Mouse (Mus musculus) embryonic facial prominence, embryonic 11.5 days (tissue): ENCODE results near the gene Pdpk1. TPM values are rescaled to one million over a fixed set of nuclear protein-coding genes. Genes with fewer than 3 reads are reported as not detected.
A peak's percentile ranks its signal among the peaks of the same experiment; 100 is the strongest.
"Not testable (repeated sequence)": the region's sequence is repeated elsewhere in the genome, so short reads cannot be mapped to it uniquely, and the experiment has no call there.

Experiments used
- ATAC-seq: fragments of 200-750 bp; cut with Nextera tagmentation; replicated peaks from 2 replicates; pipeline ENCODE4 v1.8.0; 2017; ENCODE audit warnings: low read depth; ENCODE audit not compliant: insufficient number of reproducible peaks, low FRiP score, low TSS enrichment
- DNase-seq: peaks from one replicate; pipeline ENCODE4 v3.0.0-alpha.2; 2015; ENCODE audit warnings: low spot score
- H3K27ac ChIP-seq: fragments of 300-500 bp; sonication (generic); replicated peaks from 2 replicates; pipeline ENCODE4 v1.5.1; 2014; ENCODE audit warnings: mild to moderate bottlenecking, low read depth, low read length, control low read depth
- H3K27me3 ChIP-seq: fragments of 300-500 bp; sonication (generic); 2 replicates; pipeline ENCODE4 v1.6.1; 2014; ENCODE audit warnings: mild to moderate bottlenecking, low read length, moderate library complexity, mixed read lengths; ENCODE audit not compliant: control insufficient read depth, insufficient read depth
- H3K36me3 ChIP-seq: fragments of 300-500 bp; sonication (generic); replicated peaks from 2 replicates; pipeline ENCODE4 v1.6.1; 2014; ENCODE audit warnings: low read depth, mild to moderate bottlenecking, low read length, moderate library complexity, mixed read lengths; ENCODE audit not compliant: control insufficient read depth, insufficient read depth
- H3K4me1 ChIP-seq: fragments of 300-500 bp; sonication (generic); 2 replicates; pipeline ENCODE4 v1.6.1; 2014; ENCODE audit warnings: low read length, mixed read lengths; ENCODE audit not compliant: control insufficient read depth, insufficient read depth
- H3K4me2 ChIP-seq: fragments of 300-500 bp; sonication (generic); 2 replicates; pipeline ENCODE4 v1.6.1; 2014; ENCODE audit warnings: low read depth, mild to moderate bottlenecking, control low read depth, low read length, moderate library complexity
- H3K4me3 ChIP-seq: fragments of 300-500 bp; sonication (generic); 2 replicates; pipeline ENCODE4 v1.5.1; 2014; ENCODE audit warnings: low read depth, low read length, control low read depth
- H3K9ac ChIP-seq: fragments of 300-500 bp; sonication (generic); replicated peaks from 2 replicates; pipeline ENCODE4 v1.6.1; 2014; ENCODE audit warnings: mild to moderate bottlenecking, control low read depth, low read length
- H3K9me3 ChIP-seq: fragments of 300-500 bp; sonication (generic); replicated peaks from 2 replicates; pipeline ENCODE4 v1.6.1; 2016; ENCODE audit warnings: mild to moderate bottlenecking, low read length, inconsistent platforms, mixed read lengths; ENCODE audit not compliant: control insufficient read depth
- WGBS: fragments of 180-500 bp; shearing (Covaris S2); extraction: QIAGEN DNeasy Blood & Tissue Kit; methylation state at CpG from one replicate; pipeline ENCODE4 v1.1.7; 2014; 5-methylcytosine and 5-hydroxymethylcytosine counted together
- polyA plus RNA-seq: library from polyadenylated mRNA; unstranded; fragments of >200 nt; fragmentation: Nextera tagmentation; extraction: Ambion mirVana; gene quantifications from 2 replicates; pipeline ENCODE4 v1.2.1, GENCODE M21; 2014

The Pdpk1 gene
- polyA plus RNA-seq, 1 experiment from 2014 or later, result 33.4 TPM

DNA sequence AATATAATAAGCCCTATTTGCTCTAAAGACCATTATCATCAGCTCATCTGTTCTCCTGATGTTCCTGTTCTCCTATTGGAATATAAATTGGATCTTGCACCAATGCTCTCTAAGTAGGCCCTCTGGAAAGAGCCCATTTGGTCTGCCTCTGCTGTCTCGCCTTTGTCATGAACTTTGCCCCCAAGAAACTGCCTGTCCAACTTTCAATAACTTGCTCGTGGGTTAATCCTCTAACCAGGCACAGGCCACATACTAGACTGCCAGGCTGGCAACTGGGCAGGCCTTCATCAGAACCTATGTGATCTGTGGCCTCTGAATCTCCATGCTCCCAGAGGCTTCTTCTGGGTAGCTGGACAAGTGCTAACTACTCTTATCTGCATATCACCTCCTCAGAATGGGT is 45.6 kb downstream of the Pdpk1 start:
- H3K4me2 ChIP-seq, result no peak overlapping the region
- no peak overlapping the region for H3K27ac ChIP-seq
- H3K27me3 ChIP-seq, result no peaks in the 10 kb centered on the region
- no peak overlapping the region for H3K4me3 ChIP-seq
- no peaks in the 10 kb centered on the region for H3K9me3 ChIP-seq
- 76% methylated on average over 2 of the region's 2 CpGs for WGBS
- no peak overlapping the region for H3K9ac ChIP-seq
- no peak for DNase-seq
- no peak for ATAC-seq
- no peaks in the 10 kb centered on the region for H3K4me1 ChIP-seq
- H3K36me3 ChIP-seq, result no peaks in the 10 kb centered on the region; the same call in 1 of the 2 replicates

DNA sequence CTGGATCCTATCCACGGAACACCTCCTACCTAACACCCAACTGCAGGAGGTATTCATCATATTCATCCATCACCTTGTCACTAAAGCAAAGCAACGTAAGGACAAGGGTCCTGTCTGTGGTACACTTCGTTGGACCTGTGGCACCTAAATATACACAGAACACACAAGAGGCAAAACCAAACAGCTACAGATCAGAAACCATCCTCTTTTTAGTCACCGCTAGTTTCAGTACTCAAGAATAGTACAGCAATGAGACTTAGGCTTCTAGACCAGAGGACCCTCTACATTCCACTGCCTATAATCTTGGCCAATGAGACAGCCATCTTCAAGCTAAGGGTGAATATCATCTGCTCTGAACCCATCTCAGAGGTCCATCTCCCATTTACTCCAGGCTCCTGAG is 52.4 kb downstream of the Pdpk1 start:
- Histone ChIP-seq H3K36me3 (no peaks in the 10 kb centered on the region; the same call in 1 of the 2 replicates), H3K4me1 (no peaks in the 10 kb centered on the region), H3K4me2 (no peak overlapping the region), H3K27me3 (no peaks in the 10 kb centered on the region), H3K9me3 (no peaks in the 10 kb centered on the region), H3K4me3 (no peak overlapping the region), H3K27ac (no peak overlapping the region), H3K9ac (no peak overlapping the region)
- no peak for ATAC-seq
- 95% methylated on average over 4 of the region's 4 CpGs for WGBS
- DNase-seq, result no peak

DNA sequence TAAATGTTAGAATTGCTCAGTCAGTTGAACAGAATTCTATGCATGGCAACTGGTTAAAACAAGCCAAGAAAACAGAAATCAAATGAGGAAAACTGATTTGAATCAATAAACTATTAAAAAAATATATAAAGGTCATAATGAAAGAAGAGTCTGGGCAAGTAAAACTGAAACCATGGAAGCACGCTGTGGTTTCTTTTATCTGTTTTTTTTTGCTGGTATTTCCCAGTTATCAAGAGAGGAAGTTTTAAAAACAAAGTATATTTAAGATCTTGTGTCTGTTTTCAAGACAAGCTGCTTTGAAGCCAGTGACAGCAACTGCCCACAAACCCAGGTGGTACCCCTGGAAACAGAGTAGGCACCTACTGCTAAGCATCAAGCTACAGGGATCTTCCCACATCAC is 60.1 kb downstream of the Pdpk1 start:
- H3K9ac ChIP-seq, result no peak overlapping the region
- ATAC-seq (no peak), DNase-seq (no peak)
- H3K27me3 ChIP-seq, result no peaks in the 10 kb centered on the region
- no peaks in the 10 kb centered on the region for H3K9me3 ChIP-seq
- no peak overlapping the region for H3K27ac ChIP-seq
- H3K4me1 ChIP-seq, result no peaks in the 10 kb centered on the region
- peaks cover 2% of the 10 kb centered on the region; the same call in 1 of the 2 replicates for H3K36me3 ChIP-seq
- 97% methylated on average over 1 of the region's 1 CpGs for WGBS
- no peak overlapping the region for H3K4me3 ChIP-seq
- H3K4me2 ChIP-seq, result no peak overlapping the region

DNA sequence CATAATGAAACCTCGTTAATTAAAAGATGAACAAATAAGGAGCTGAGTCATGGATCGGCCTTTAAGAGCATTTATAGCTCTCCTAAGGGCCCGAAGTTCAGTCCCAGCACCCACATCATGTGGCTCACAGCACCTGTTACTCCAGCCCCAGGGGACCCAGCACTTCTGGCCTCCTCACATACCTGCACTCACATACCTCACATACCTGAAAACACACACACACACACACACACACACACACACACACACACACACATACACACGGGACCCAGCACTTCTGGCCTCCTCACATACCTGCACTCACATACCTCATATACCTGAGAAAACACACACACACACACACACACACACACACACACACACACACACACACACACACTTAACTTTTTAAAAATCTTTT is 64.3 kb downstream of the Pdpk1 start:
- H3K4me1 ChIP-seq, H3K9ac ChIP-seq, H3K27ac ChIP-seq, H3K4me3 ChIP-seq, H3K36me3 ChIP-seq, H3K27me3 ChIP-seq, H3K4me2 ChIP-seq, H3K9me3 ChIP-seq, ATAC-seq, DNase-seq: not testable (repeated sequence)
- WGBS, result 86% methylated on average over 4 of the region's 4 CpGs

DNA sequence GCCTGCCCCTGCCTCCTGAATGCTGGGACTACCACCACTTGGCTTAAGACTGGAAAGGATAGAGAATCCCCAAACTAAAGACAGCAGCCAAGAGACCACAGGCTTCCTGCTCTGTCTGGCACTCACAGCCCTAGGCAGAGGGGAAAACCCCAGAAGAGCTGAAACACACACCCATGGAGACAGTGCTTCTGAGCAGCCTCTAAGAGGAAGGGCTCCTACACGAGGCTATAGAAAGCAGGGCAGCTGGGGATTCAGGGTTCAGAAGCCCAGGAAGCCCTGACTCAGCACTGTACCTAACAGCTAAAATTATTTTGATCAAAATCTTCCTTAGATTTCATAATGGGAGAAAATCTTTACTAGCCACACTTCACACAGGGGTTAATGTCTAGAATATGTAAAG is 66.1 kb downstream of the Pdpk1 start:
- Histone ChIP-seq H3K27ac (no peak overlapping the region), H3K4me3 (no peak overlapping the region), H3K27me3 (no peaks in the 10 kb centered on the region), H3K4me2 (no peak overlapping the region), H3K9ac (no peak overlapping the region), H3K9me3 (no peaks in the 10 kb centered on the region), H3K36me3 (peaks cover under 1% of the 10 kb centered on the region; the same call in 1 of the 2 replicates), H3K4me1 (no peaks in the 10 kb centered on the region)
- 61% methylated on average over 1 of the region's 1 CpGs for WGBS
- DNase-seq, result no peak
- no peak for ATAC-seq

DNA sequence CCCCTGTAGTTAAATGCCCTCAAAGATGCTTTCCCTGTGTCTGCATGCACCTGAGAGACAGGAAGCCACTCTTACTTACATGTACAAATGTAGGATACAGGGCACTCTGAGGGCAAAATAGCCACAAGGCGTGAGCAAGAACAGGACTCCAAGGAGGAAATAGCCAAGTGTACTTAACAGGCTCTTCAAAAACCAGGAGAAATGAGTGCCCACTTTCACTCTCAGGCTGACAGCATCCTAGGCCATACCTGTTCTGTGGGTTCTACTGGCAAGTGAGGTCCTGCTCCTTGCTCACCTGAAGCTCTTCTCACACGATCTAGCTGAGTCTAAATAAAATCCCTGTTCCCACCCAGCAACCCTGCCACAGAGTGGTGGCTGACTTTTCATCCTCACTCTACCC is 73.6 kb downstream of the Pdpk1 start:
- DNase-seq (no peak), ATAC-seq (no peak)
- Histone ChIP-seq H3K9me3 (no peaks in the 10 kb centered on the region), H3K9ac (no peak overlapping the region), H3K4me2 (no peak overlapping the region), H3K27me3 (no peaks in the 10 kb centered on the region), H3K27ac (no peak overlapping the region), H3K36me3 (0 out of 2 replicates have a peak, but pooled peaks cover 2% of the 10 kb centered on the region), H3K4me3 (no peak overlapping the region), H3K4me1 (no peaks in the 10 kb centered on the region)
- WGBS, result 86% methylated on average over 2 of the region's 2 CpGs

DNA sequence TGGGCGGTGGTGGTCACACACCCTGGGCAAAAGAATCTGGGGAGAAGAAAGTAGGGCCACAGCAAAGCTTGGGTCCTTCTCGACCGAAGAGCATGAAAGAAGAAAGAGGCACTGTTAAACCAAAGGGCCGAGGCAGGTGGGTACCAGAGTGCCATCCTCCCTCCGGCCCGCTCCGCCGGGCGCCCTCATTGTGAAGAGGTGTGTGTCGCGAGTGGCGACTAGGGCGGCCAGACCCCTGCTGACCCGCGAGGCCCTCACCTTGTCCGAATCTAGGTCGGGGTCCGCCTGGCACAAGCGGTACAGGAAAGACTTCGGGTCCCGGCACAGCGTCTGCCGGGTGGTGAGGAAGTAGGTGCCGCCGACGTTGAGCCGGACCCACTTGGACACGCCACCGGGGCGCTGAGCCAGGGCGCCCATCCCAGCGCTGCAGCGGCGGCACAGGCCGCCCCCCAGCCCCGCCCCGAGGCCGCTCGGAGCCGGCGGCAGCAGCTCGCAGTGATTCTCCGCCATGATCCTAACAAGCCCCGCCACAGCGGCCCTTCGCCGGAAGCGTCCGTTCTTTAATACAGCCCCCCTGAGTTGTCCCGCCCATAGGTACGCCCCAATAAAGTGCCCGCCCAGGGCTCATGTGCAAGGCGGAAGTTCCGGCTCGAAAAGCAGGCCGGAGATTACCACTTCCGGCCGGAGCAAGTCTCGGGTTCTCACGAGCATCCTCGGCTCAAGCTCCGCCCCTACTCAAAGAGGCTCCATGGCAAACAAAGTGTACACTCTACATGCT is 77.6 kb downstream of the Pdpk1 start, which contains the start of gene Kctd5:
Kctd5 (minus strand) TSS at position 567 of the 778 bp plus-strand sequence.
- peak within 1 kb of the TSS; percentile 93 for H3K9ac ChIP-seq
- H3K27me3 ChIP-seq, result no peaks in the 10 kb centered on the region
- peak within 1 kb of the TSS; percentile 22 for H3K27ac ChIP-seq
- DNase-seq (peak; percentile 97), ATAC-seq (peak; percentile 97)
- no peaks in the 10 kb centered on the region for H3K9me3 ChIP-seq
- H3K4me1 ChIP-seq, result no peaks in the 10 kb centered on the region
- H3K36me3 ChIP-seq, result no peaks in the 10 kb centered on the region
- H3K4me2 ChIP-seq, result peak within 1 kb of the TSS; percentile 53
- peak within 1 kb of the TSS; percentile 70 for H3K4me3 ChIP-seq
- WGBS, result under 1% methylated on average over 54 of the region's 62 CpGs

DNA sequence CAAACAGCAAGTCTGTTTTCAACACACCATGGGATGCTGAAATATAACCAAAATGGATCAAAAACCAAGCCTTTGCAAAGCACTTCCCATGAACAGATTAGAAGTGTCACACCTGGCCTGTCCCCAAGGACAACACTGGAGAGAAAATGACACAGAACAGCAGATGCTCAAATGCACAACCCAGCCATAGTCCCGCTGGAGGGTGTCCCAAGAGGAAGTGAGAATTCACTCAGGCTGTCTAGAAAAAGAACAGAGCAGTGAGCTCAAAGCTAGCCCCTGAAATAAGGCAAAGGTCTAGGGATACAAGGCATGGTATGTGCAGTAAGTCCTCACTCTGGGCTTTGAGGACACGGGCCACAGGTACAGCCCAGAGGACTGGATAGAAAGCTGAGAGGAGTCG is 81.2 kb downstream of the Pdpk1 start:
- Histone ChIP-seq H3K27ac (no peak overlapping the region), H3K4me1 (no peaks in the 10 kb centered on the region), H3K4me3 (no peak overlapping the region), H3K36me3 (no peaks in the 10 kb centered on the region; the same call in 1 of the 2 replicates), H3K27me3 (no peaks in the 10 kb centered on the region), H3K9ac (no peak overlapping the region), H3K4me2 (no peak overlapping the region), H3K9me3 (no peaks in the 10 kb centered on the region)
- ATAC-seq, result no peak
- no peak for DNase-seq
- 92% methylated on average over 3 of the region's 3 CpGs for WGBS
